Mouse (Mus musculus) lung, adult 2 months (tissue): ENCODE measurements around the gene Rrp1.

ENCODE experiments used
- CTCF ChIP-seq: fragments of 200-500 bp; IDR thresholded peaks from 2 replicates; pipeline ENCODE4 v1.5.1; 2011; ENCODE audit warnings: mild to moderate bottlenecking, low read length, control low read depth; ENCODE audit not compliant: insufficient read depth
- POLR2A ChIP-seq: fragments of 200-500 bp; IDR thresholded peaks from 2 replicates; pipeline ENCODE4 v1.6.1; 2011; ENCODE audit warnings: low read depth, mild to moderate bottlenecking, control low read depth, low read length, borderline replicate concordance; ENCODE audit errors: extremely low read depth

DNA sequence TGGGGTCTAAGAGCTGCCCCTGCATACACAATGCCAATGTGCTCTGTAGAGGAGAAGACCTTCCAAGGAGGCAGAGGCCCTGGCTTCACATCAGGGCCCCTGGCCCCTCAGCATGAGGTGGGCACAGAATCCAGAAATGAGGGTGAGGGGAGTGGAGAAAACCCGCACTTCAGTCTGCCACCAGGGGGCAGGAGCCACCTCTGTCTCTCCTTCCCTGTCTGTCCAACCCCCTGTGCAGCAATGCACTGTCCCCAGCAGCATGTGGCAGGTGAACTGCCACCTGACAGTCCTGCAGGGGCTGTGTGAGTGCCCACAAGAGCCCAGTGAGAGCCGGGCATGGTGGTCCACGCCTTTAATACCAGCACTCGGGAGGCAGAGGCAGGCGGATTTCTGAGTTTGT, 26.7 kb upstream of the Rrp1 start:
- TF ChIP-seq POLR2A (no peak), CTCF (peak; percentile 50)
